Mouse (Mus musculus): Measurements from ENCODE around the gene Hist1h4k. TPM values are rescaled to one million over a fixed set of nuclear protein-coding genes. Genes with fewer than 3 reads are reported as not detected.
A peak's percentile ranks its signal among the peaks of the same experiment; 100 is the strongest.
"Not testable (repeated sequence)": the region's sequence is repeated elsewhere in the genome, so short reads cannot be mapped to it uniquely, and the experiment has no call there.

Gene Hist1h4k
- polyA plus RNA-seq, 1 experiment from 2014 or later, result 7.2 TPM

GRCm38 (mm10) chr13:21751827-21752226 lies 1.5 kb upstream of the Hist1h4k start:
- DNase-seq (ENCODE audit: low spot score) (no peak), ATAC-seq (replicated peaks; ENCODE audit: low FRiP score, low TSS enrichment, low read depth) (no peak)
- Histone ChIP-seq H3K27me3 (replicated peaks; ENCODE audit: control insufficient read depth, insufficient read depth, low read length) (no peaks in the 10 kb centered on the region), H3K9ac (ENCODE audit: low read length) (no peak overlapping the region), H3K36me3 (ENCODE audit: control insufficient read depth, insufficient read depth, low read length) (no peaks in the 10 kb centered on the region), H3K4me1 (replicated peaks; ENCODE audit: control insufficient read depth, insufficient read depth, low read length) (peaks cover 24% of the 10 kb centered on the region), H3K27ac (ENCODE audit: low read depth) (peak overlapping the region; percentile 89), H3K9me3 (ENCODE audit: control insufficient read depth, low read length) (no peaks in the 10 kb centered on the region), H3K4me2 (ENCODE audit: low read length) (peak overlapping the region; percentile 70; the same call in 1 of the 2 replicates), H3K4me3 (ENCODE audit: low read depth, low read length) (no peak overlapping the region)
- WGBS, result 68% methylated on average over 3 of the region's 3 CpGs

- H3K36me3 ChIP-seq (ENCODE audit: control insufficient read depth, insufficient read depth, low read length), result no peaks in the 10 kb centered on the region
- ATAC-seq (replicated peaks; ENCODE audit: low FRiP score, low TSS enrichment, low read depth), result no peak
- peaks cover 24% of the 10 kb centered on the region for H3K4me1 ChIP-seq (replicated peaks; ENCODE audit: control insufficient read depth, insufficient read depth, low read length)
- no peak overlapping the region for H3K4me2 ChIP-seq (ENCODE audit: low read length)
- no peak overlapping the region for H3K9ac ChIP-seq (ENCODE audit: low read length)
- no peaks in the 10 kb centered on the region for H3K9me3 ChIP-seq (ENCODE audit: control insufficient read depth, low read length)
- H3K27me3 ChIP-seq (replicated peaks; ENCODE audit: control insufficient read depth, insufficient read depth, low read length), result no peaks in the 10 kb centered on the region
- no peak overlapping the region for H3K4me3 ChIP-seq (ENCODE audit: low read depth, low read length)
- no peak for DNase-seq (ENCODE audit: low spot score)
- H3K27ac ChIP-seq (ENCODE audit: low read depth), result no peak overlapping the region; the same call in 1 of the 2 replicates
Measured at GRCm38 (mm10) chr13:21751417-21751816, 1.1 kb upstream of the Hist1h4k start.

GRCm38 (mm10) chr13:21749387-21750158 lies 732 bp downstream of the Hist1h4k start:
- Histone ChIP-seq H3K4me3 (ENCODE audit: low read depth, low read length) (peak overlapping the region; percentile 77), H3K4me2 (ENCODE audit: low read length) (peak overlapping the region; percentile 82), H3K9me3 (ENCODE audit: control insufficient read depth, low read length) (no peaks in the 10 kb centered on the region), H3K27me3 (replicated peaks; ENCODE audit: control insufficient read depth, insufficient read depth, low read length) (no peaks in the 10 kb centered on the region), H3K9ac (ENCODE audit: low read length) (peak overlapping the region; percentile 88), H3K4me1 (replicated peaks; ENCODE audit: control insufficient read depth, insufficient read depth, low read length) (peaks cover 24% of the 10 kb centered on the region), H3K36me3 (ENCODE audit: control insufficient read depth, insufficient read depth, low read length) (no peaks in the 10 kb centered on the region), H3K27ac (ENCODE audit: low read depth) (peak overlapping the region; percentile 97)
- DNase-seq (ENCODE audit: low spot score), result peak; percentile 73
- no peak for ATAC-seq (replicated peaks; ENCODE audit: low FRiP score, low TSS enrichment, low read depth)
- 4% methylated on average over 5 of the region's 5 CpGs for WGBS

GRCm38 (mm10) chr13:21745006-21745405 lies 5.3 kb downstream of the Hist1h4k start:
- no peak overlapping the region for H3K27ac ChIP-seq (ENCODE audit: low read depth)
- ATAC-seq (replicated peaks; ENCODE audit: low FRiP score, low TSS enrichment, low read depth), result no peak
- DNase-seq (ENCODE audit: low spot score), result no peak
- H3K4me2 ChIP-seq (ENCODE audit: low read length), result no peak overlapping the region
- peaks cover 12% of the 10 kb centered on the region; the same call in 1 of the 2 replicates for H3K4me1 ChIP-seq (replicated peaks; ENCODE audit: control insufficient read depth, insufficient read depth, low read length)
- H3K27me3 ChIP-seq (replicated peaks; ENCODE audit: control insufficient read depth, insufficient read depth, low read length), result no peaks in the 10 kb centered on the region
- H3K9ac ChIP-seq (ENCODE audit: low read length), result no peak overlapping the region
- 23% methylated on average over 1 of the region's 1 CpGs for WGBS
- H3K36me3 ChIP-seq (ENCODE audit: control insufficient read depth, insufficient read depth, low read length), result no peaks in the 10 kb centered on the region
- no peaks in the 10 kb centered on the region for H3K9me3 ChIP-seq (ENCODE audit: control insufficient read depth, low read length)
- H3K4me3 ChIP-seq (ENCODE audit: low read depth, low read length), result no peak overlapping the region

- 1% methylated on average over 44 of the region's 56 CpGs for WGBS
- not testable (repeated sequence) for H3K36me3 ChIP-seq (ENCODE audit: control insufficient read depth, insufficient read depth, low read length)
Measured at GRCm38 (mm10) chr13:21734906-21735767, 15.2 kb downstream of the Hist1h4k start, which contains the start of gene Hist1h4j. Gene Hist1h4j, plus strand, starts transcription at chr13:21735064.

GRCm38 (mm10) chr13:21734010-21734905 lies 16.0 kb downstream of the Hist1h4k start:
- DNase-seq (ENCODE audit: low spot score), result peak; percentile 91
- H3K4me3 ChIP-seq (ENCODE audit: low read depth, low read length), result peak overlapping the region; percentile 55
- peak overlapping the region; percentile 79 for H3K9ac ChIP-seq (ENCODE audit: low read length)
- H3K36me3 ChIP-seq (ENCODE audit: control insufficient read depth, insufficient read depth, low read length), result no peaks in the 10 kb centered on the region
- H3K9me3 ChIP-seq (ENCODE audit: control insufficient read depth, low read length), result no peaks in the 10 kb centered on the region
- no peaks in the 10 kb centered on the region for H3K27me3 ChIP-seq (replicated peaks; ENCODE audit: control insufficient read depth, insufficient read depth, low read length)
- peak overlapping the region; percentile 97 for H3K27ac ChIP-seq (ENCODE audit: low read depth)
- under 1% methylated on average over 21 of the region's 21 CpGs for WGBS
- H3K4me1 ChIP-seq (replicated peaks; ENCODE audit: control insufficient read depth, insufficient read depth, low read length), result peaks cover 11% of the 10 kb centered on the region; the same call in 1 of the 2 replicates
- ATAC-seq (replicated peaks; ENCODE audit: low FRiP score, low TSS enrichment, low read depth), result peak; percentile 83
- peak overlapping the region; percentile 70 for H3K4me2 ChIP-seq (ENCODE audit: low read length)

More at GRCm38 (mm10) chr13:21734906-21735767, 15.2 kb downstream of the Hist1h4k start, which contains the start of gene Hist1h4j:
- Histone ChIP-seq H3K4me2 (ENCODE audit: low read length) (peak within 1 kb of the TSS; percentile 70), H3K4me1 (replicated peaks; ENCODE audit: control insufficient read depth, insufficient read depth, low read length) (peaks cover 14% of the 10 kb centered on the region; the same call in 1 of the 2 replicates), H3K4me3 (ENCODE audit: low read depth, low read length) (peak within 1 kb of the TSS; percentile 55), H3K9ac (ENCODE audit: low read length) (peak within 1 kb of the TSS; percentile 79), H3K27ac (ENCODE audit: low read depth) (peak within 1 kb of the TSS; percentile 97)
- peak; percentile 100 for DNase-seq (ENCODE audit: low spot score)
- ATAC-seq (replicated peaks; ENCODE audit: low FRiP score, low TSS enrichment, low read depth), result peak; percentile 91
- H3K9me3 ChIP-seq (ENCODE audit: control insufficient read depth, low read length); H3K27me3 ChIP-seq (replicated peaks; ENCODE audit: control insufficient read depth, insufficient read depth, low read length): not testable (repeated sequence)

- no peaks in the 10 kb centered on the region for H3K27me3 ChIP-seq (replicated peaks; ENCODE audit: control insufficient read depth, insufficient read depth, low read length)
- H3K36me3 ChIP-seq (ENCODE audit: control insufficient read depth, insufficient read depth, low read length), result no peaks in the 10 kb centered on the region
- H3K9ac ChIP-seq (ENCODE audit: low read length), result no peak overlapping the region
- WGBS, result 82% methylated on average over 5 of the region's 5 CpGs
- DNase-seq (ENCODE audit: low spot score) (no peak), ATAC-seq (replicated peaks; ENCODE audit: low FRiP score, low TSS enrichment, low read depth) (no peak; the same call in 1 of the 2 replicates)
- no peak overlapping the region for H3K4me3 ChIP-seq (ENCODE audit: low read depth, low read length)
- H3K4me2 ChIP-seq (ENCODE audit: low read length), result no peak overlapping the region
- no peaks in the 10 kb centered on the region for H3K9me3 ChIP-seq (ENCODE audit: control insufficient read depth, low read length)
- H3K4me1 ChIP-seq (replicated peaks; ENCODE audit: control insufficient read depth, insufficient read depth, low read length), result 0 out of 2 replicates have a peak, but pooled peaks cover 11% of the 10 kb centered on the region
- peak overlapping the region; percentile 97 for H3K27ac ChIP-seq (ENCODE audit: low read depth)
Measured at GRCm38 (mm10) chr13:21733466-21733865, 16.8 kb downstream of the Hist1h4k start.

GRCm38 (mm10) chr13:21729544-21729943 lies 20.8 kb downstream of the Hist1h4k start:
- H3K27ac ChIP-seq (ENCODE audit: low read depth), result no peak overlapping the region
- H3K4me3 ChIP-seq (ENCODE audit: low read depth, low read length), result no peak overlapping the region
- H3K36me3 ChIP-seq (ENCODE audit: control insufficient read depth, insufficient read depth, low read length), result no peaks in the 10 kb centered on the region
- DNase-seq (ENCODE audit: low spot score) (no peak), ATAC-seq (replicated peaks; ENCODE audit: low FRiP score, low TSS enrichment, low read depth) (no peak)
- WGBS, result 48% methylated on average over 1 of the region's 1 CpGs
- H3K9ac ChIP-seq (ENCODE audit: low read length), result no peak overlapping the region
- 0 out of 2 replicates have a peak, but pooled peaks cover 2% of the 10 kb centered on the region for H3K4me1 ChIP-seq (replicated peaks; ENCODE audit: control insufficient read depth, insufficient read depth, low read length)
- no peaks in the 10 kb centered on the region for H3K9me3 ChIP-seq (ENCODE audit: control insufficient read depth, low read length)
- no peak overlapping the region for H3K4me2 ChIP-seq (ENCODE audit: low read length)
- no peaks in the 10 kb centered on the region for H3K27me3 ChIP-seq (replicated peaks; ENCODE audit: control insufficient read depth, insufficient read depth, low read length)
